Mouse (Mus musculus): ENCODE measurements around the gene Agmat. TPM values are rescaled to one million over a fixed set of nuclear protein-coding genes. Genes with fewer than 3 reads are reported as not detected.
"Not testable (repeated sequence)": the region's sequence is repeated elsewhere in the genome, so short reads cannot be mapped to it uniquely, and the experiment has no call there.

Agmat gene
- polyA plus RNA-seq, 1 experiment = 0.05 TPM

GRCm38 (mm10) chr4:141763476-141763875 lies 17.0 kb downstream of the Agmat start:
- no peak for DNase-seq (ENCODE audit: low read depth)
- TF ChIP-seq POLR2A (IDR thresholded peaks at IDR 0.05; ENCODE audit: borderline replicate concordance, extremely low read depth, insufficient read depth, insufficient read length, poor library complexity, severe bottlenecking) (no peak), CTCF (IDR thresholded peaks at IDR 0.05; ENCODE audit: borderline replicate concordance, extremely low read depth, insufficient read depth, insufficient read length) (no peak)

DNA sequence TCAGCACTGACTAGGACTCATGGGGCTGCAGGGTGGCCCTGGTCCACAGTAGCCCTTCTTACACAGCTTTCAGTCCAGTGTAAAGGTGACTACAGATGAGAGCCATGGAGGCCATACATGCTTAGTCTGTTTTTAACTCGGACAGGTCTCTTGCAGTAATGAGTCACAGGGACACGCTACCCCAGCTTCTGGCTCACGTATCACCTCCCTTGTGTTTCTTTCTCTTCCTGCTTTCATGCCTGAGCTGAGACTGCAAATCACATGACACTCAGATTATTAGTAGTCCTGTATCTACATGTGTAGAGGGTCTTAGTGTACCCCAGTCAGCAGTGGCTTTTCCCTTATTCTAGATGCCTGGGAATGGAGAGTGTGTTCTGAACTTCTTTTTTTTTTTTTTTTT lies 18.5 kb downstream of the Agmat start:
- DNase-seq (ENCODE audit: low read depth) = no peak
- no peak for TF ChIP-seq POLR2A (IDR thresholded peaks at IDR 0.05; ENCODE audit: borderline replicate concordance, extremely low read depth, insufficient read depth, insufficient read length, poor library complexity, severe bottlenecking)
- TF ChIP-seq CTCF (IDR thresholded peaks at IDR 0.05; ENCODE audit: borderline replicate concordance, extremely low read depth, insufficient read depth, insufficient read length) = no peak

GRCm38 (mm10) chr4:141766316-141766667 lies 19.8 kb downstream of the Agmat start:
- DNase-seq (ENCODE audit: low read depth) = no peak
- TF ChIP-seq CTCF (IDR thresholded peaks at IDR 0.05; ENCODE audit: borderline replicate concordance, extremely low read depth, insufficient read depth, insufficient read length) (no peak), POLR2A (IDR thresholded peaks at IDR 0.05; ENCODE audit: borderline replicate concordance, extremely low read depth, insufficient read depth, insufficient read length, poor library complexity, severe bottlenecking) (no peak)

DNA sequence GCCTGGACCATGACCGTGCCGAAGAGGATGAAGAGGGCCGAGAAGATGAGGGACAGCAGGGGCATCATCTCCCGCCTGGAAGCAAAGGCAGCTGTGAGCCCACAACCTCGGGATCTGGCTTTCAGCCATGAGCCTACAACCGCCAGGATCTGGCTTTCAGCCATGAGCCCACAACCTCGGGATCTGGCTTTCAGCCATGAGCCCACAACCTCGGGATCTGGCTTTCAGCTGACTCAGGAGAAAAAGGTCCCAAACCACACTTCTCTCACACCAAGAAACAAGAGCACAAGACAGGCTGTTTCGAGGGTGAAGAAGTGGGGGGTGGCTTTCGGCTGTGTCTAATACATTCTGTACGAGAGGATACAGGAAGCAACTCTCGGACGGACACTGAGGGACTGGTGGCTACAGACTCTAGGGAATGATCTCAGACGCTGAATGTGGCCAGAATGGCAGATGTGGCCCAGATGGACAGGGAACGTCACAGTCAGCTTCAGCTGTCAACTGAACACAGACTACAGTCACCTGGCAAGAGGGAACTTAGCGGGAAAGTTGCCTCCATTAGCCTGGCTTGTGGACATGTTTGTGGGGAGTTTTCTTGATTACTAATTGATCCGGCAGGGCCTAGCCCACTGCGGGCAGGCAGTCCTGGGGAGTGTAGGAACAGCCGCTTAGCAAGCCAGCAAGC lies 20.3 kb downstream of the Agmat start:
- peak; percentile 86 for DNase-seq (ENCODE audit: low read depth)
- TF ChIP-seq CTCF (IDR thresholded peaks at IDR 0.05; ENCODE audit: borderline replicate concordance, extremely low read depth, insufficient read depth, insufficient read length) (no peak), POLR2A (IDR thresholded peaks at IDR 0.05; ENCODE audit: borderline replicate concordance, extremely low read depth, insufficient read depth, insufficient read length, poor library complexity, severe bottlenecking) (no peak)

DNA sequence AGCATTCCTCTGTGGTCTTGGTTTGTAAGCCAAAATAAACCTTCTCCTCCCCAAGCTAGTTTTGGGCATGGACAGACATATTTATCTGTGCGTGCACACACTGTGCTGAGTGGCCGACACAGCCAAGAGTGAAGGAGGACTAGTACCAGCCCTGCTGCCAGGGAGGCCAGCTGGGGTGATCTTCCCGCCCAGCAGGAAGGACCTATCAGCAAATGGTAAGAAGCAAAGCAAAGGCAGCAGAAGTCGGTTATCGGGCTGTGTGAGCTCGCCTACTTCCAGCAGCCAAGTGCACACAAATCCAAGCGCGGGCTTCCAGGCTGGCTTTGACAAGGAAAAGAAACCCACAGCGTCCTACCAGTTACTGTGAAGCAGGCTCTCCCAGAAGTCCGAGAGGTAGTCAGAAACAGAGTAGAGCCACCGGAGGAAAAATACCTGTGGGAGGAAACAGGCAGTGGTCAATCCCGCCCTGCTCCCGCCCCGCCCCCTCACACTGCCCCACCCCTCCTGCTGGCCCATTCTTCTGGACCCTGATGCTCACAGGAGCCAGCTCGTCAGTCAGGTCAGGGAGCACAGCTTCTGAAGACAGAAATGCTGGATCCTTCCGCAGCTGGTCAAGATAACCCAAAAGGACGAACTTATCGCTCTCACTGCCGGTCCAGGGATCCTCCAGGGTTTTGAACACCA lies 21.0 kb downstream of the Agmat start:
- DNase-seq (ENCODE audit: low read depth) = peak; percentile 55
- TF ChIP-seq POLR2A (IDR thresholded peaks at IDR 0.05; ENCODE audit: borderline replicate concordance, extremely low read depth, insufficient read depth, insufficient read length, poor library complexity, severe bottlenecking) (no peak), CTCF (IDR thresholded peaks at IDR 0.05; ENCODE audit: borderline replicate concordance, extremely low read depth, insufficient read depth, insufficient read length) (no peak)

DNA sequence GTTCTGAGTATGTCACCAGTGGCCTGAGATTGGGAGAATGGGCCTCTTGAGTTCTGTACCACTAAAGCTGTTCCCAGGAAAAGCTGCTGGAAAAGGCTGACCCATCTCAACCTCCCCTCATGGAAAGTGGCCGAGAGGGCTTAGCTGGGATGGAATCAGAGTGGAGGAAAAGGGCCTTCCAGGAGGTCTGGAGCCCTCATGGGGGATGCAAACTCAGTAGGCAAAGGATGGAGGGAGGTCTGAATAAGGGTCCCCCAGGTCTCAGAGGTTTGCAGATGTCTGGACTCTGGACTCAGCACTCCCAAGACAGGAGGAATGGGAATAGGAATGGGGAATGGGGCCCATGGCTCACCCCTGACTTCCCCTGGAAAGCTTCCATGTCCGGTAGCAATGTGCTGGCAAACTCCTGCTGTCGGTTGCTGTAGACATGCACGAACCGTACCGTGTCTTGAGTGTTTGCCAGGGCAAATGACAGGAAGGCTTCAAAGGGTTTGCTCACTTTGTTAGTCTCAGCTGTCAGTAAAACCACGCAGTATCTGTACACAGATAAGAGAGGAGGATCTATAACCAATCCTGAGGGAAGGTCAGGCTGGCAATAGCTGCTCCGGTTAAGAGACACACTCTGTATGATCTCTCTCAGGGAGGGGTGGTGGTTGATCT lies 23.2 kb downstream of the Agmat start:
- no peak for TF ChIP-seq POLR2A (IDR thresholded peaks at IDR 0.05; ENCODE audit: borderline replicate concordance, extremely low read depth, insufficient read depth, insufficient read length, poor library complexity, severe bottlenecking)
- TF ChIP-seq CTCF (IDR thresholded peaks at IDR 0.05; ENCODE audit: borderline replicate concordance, extremely low read depth, insufficient read depth, insufficient read length) = no peak
- DNase-seq (ENCODE audit: low read depth) = no peak

DNA sequence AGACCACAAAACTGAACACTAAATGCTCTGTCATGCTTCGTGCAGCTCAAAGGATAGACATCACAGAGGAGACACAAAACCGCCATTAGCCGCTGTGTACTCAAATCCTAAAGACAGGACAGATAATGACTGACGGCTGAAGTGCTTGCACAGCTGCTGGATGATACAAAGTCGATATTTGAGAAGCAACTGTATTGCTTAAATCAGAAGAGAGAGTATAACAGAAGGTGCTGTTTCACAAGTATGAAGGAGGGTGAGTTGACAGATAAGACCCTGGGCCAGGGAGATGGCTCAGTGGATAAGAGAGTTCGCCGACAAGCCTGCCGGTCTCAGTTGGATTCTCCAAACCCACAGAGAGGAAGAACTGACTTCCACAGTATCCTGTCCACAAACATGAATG lies 25.4 kb downstream of the Agmat start:
- TF ChIP-seq CTCF (IDR thresholded peaks at IDR 0.05; ENCODE audit: borderline replicate concordance, extremely low read depth, insufficient read depth, insufficient read length) = no peak
- TF ChIP-seq POLR2A (IDR thresholded peaks at IDR 0.05; ENCODE audit: borderline replicate concordance, extremely low read depth, insufficient read depth, insufficient read length, poor library complexity, severe bottlenecking) = no peak
- no peak for DNase-seq (ENCODE audit: low read depth)

DNA sequence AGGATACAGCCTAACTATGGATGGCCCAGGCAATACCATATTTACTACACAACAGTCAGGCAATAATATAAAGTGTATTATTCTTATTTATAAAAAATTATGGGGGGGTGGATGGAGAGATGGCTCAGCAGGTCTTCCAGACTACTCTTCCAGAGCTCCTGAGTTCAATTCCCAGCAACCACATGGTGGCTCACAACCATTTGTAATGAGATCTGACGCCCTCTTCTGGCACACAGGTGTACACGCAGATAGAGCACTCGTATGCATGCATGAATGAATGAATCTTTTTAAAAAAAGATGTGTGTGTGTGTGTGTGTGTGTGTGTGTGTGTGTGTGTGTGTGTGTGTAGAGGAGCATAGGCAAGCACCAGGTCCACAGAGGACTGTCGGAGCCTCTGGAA lies 26.5 kb downstream of the Agmat start:
- DNase-seq (ENCODE audit: low read depth) = not testable (repeated sequence)

- DNase-seq (ENCODE audit: low read depth) = no peak
- TF ChIP-seq CTCF (IDR thresholded peaks at IDR 0.05; ENCODE audit: borderline replicate concordance, extremely low read depth, insufficient read depth, insufficient read length) (no peak), POLR2A (IDR thresholded peaks at IDR 0.05; ENCODE audit: borderline replicate concordance, extremely low read depth, insufficient read depth, insufficient read length, poor library complexity, severe bottlenecking) (no peak)
Measured at GRCm38 (mm10) chr4:141779828-141780227, 33.4 kb downstream of the Agmat start.

DNA sequence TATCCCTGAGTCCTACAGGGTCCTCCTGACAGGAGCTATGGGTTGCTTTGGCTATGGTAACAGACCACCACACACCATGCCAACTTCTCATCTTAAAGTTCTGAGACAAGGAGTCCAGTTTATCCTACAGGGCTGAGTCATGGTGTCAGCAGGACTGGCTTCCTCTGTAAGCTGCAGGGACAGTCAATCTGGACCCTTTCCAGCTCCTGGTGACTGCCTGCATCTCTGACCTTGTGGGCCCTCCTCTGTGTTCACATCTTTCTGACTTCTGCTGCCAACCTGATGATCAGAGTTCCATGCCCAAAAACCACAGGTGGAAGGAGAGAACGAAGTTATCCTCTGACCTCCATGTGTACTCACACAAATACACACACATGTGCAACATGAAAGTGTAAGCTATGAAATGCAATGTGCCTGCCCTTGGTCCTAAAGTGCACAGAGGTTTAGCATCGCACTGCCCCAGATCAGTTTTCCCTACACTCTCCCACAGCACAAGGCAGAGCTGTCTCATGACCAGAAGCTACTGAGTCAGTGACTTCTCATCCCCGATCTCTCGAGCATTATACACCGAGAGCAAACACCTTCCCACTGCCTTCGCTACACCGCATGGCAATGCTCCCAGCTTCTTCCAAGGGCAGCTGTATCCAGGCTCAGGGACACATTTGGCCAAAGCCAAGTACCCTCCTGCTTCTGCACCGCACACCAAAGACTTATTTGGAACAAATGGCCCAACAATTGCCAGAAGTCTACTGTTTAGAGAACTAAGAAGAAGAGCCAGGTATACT lies 34.9 kb downstream of the Agmat start:
- no peak for DNase-seq (ENCODE audit: low read depth)
- TF ChIP-seq CTCF (IDR thresholded peaks at IDR 0.05; ENCODE audit: borderline replicate concordance, extremely low read depth, insufficient read depth, insufficient read length) (no peak), POLR2A (IDR thresholded peaks at IDR 0.05; ENCODE audit: borderline replicate concordance, extremely low read depth, insufficient read depth, insufficient read length, poor library complexity, severe bottlenecking) (no peak)

DNA sequence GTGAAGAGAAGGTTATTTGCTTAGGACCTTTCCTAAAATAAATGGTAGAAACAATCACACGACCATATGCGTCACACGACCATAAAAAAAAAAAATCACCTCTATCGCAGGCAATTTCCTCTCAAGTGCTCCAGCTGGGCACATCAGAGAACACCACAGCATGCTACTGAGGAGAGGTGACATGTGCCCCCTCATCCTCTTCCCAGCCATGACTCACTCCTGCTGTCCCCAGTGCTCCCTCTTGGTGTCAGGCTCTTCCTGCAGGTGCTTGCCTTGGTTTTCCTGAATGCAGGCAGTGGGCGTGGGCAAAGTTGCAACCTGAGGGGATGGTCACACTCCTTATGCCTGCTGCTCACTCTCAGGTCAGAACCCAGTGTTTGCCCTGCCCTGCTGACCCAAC lies 38.4 kb downstream of the Agmat start:
- no peak for DNase-seq (ENCODE audit: low read depth)
- TF ChIP-seq CTCF (IDR thresholded peaks at IDR 0.05; ENCODE audit: borderline replicate concordance, extremely low read depth, insufficient read depth, insufficient read length) (no peak), POLR2A (IDR thresholded peaks at IDR 0.05; ENCODE audit: borderline replicate concordance, extremely low read depth, insufficient read depth, insufficient read length, poor library complexity, severe bottlenecking) (no peak)
